Mouse (Mus musculus) olfactory bulb, adult 2 months (tissue): ENCODE results near the gene Ero1lb.

Experiments
- CTCF ChIP-seq: fragments of 200-500 bp; IDR thresholded peaks from 2 replicates; pipeline ENCODE4 v1.5.1; 2012; ENCODE audit warnings: low read depth, mild to moderate bottlenecking, low read length, moderate library complexity; ENCODE audit not compliant: insufficient read depth
- POLR2A ChIP-seq: fragments of 200-500 bp; IDR thresholded peaks from 2 replicates; pipeline ENCODE4 v1.6.1; 2012; ENCODE audit warnings: mild to moderate bottlenecking, low read depth, low read length, moderate library complexity; ENCODE audit not compliant: insufficient read depth

DNA sequence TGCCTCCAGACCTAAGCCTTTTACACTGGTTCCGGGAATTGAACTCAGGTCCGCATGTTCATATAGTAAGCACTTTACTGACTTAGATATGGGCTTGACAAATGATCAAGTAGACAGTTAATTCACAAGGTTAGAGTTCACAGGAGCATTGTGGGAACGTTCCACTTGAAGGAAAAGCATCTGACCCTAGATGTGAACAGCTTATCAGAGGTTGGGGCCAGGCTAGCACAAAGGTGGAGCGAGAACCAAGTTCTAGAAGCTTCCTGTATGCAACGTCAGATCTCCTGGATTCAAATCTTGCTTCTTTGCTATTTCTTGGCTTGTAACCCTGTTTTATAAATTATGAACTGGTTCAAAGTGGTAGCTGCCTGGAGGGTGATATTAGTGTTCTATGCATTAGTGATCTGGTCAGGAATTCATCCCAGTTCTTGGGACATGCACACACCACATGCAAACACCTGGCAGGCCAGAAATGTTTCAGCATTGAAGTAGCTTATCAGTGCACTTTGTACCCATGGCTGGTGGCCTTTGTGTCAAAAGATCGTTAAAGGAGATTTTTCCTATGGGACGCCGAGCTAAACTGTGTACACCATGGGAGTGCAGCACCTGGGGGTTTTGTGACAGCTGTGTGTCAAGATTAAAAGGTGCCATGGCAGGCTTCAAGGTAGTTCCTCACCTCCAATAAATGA, 21.6 kb upstream of the Ero1lb start:
- TF ChIP-seq CTCF (no peak), POLR2A (no peak)
